Mouse (Mus musculus) embryonic facial prominence, embryonic 15.5 days (tissue): ENCODE data around the gene Atxn7l1. TPM values are rescaled to one million over a fixed set of nuclear protein-coding genes. Genes with fewer than 3 reads are reported as not detected.

Experiments
- ATAC-seq: fragments of 200-750 bp; cut with Nextera tagmentation; 2 replicates; pipeline ENCODE4 v1.8.0; 2017; ENCODE audit warnings: low read depth, moderate TSS enrichment; ENCODE audit not compliant: insufficient number of reproducible peaks, low FRiP score, low TSS enrichment
- H3K27ac ChIP-seq: fragments of 300-500 bp; sonication (generic); replicated peaks from 2 replicates; pipeline ENCODE4 v1.5.1; 2015; ENCODE audit warnings: mild to moderate bottlenecking, inconsistent platforms
- H3K27me3 ChIP-seq: fragments of 300-500 bp; sonication (generic); 2 replicates; pipeline ENCODE4 v1.6.1; 2015; ENCODE audit warnings: inconsistent platforms
- H3K36me3 ChIP-seq: fragments of 300-500 bp; sonication (generic); 2 replicates; pipeline ENCODE4 v1.6.1; 2015; ENCODE audit warnings: mild to moderate bottlenecking, inconsistent platforms
- H3K4me1 ChIP-seq: fragments of 300-500 bp; sonication (generic); 2 replicates; pipeline ENCODE4 v1.6.1; 2015; ENCODE audit warnings: inconsistent platforms
- H3K4me2 ChIP-seq: fragments of 300-500 bp; sonication (generic); replicated peaks from 2 replicates; pipeline ENCODE4 v1.6.1; 2015; ENCODE audit warnings: mild to moderate bottlenecking, inconsistent platforms
- H3K4me3 ChIP-seq: fragments of 300-500 bp; sonication (generic); replicated peaks from 2 replicates; pipeline ENCODE4 v1.5.1; 2015; ENCODE audit warnings: mild to moderate bottlenecking, inconsistent platforms
- H3K9ac ChIP-seq: fragments of 300-500 bp; sonication (generic); 2 replicates; pipeline ENCODE4 v1.6.1; 2015; ENCODE audit warnings: inconsistent platforms
- H3K9me3 ChIP-seq: fragments of 300-500 bp; sonication (generic); replicated peaks from 2 replicates; pipeline ENCODE4 v1.6.1; 2016; ENCODE audit warnings: inconsistent platforms
- WGBS: fragments of 180-500 bp; shearing (Covaris S2); methylation state at CpG from one replicate; pipeline ENCODE4 v1.1.7; 2015; 5-methylcytosine and 5-hydroxymethylcytosine counted together
- polyA plus RNA-seq: library from polyadenylated mRNA; unstranded; fragments of >200 nt; fragmentation: Nextera tagmentation; extraction: Ambion mirVana; gene quantifications from 2 replicates; pipeline ENCODE4 v1.2.1, GENCODE M21; 2015

Atxn7l1 gene
- polyA plus RNA-seq, 1 experiment from 2014 or later: 14.9 TPM

GRCm38 (mm10) chr12:33170822-33171221, 23.3 kb downstream of the Atxn7l1 start:
- H3K4me2 ChIP-seq: no peak overlapping the region
- H3K27me3 ChIP-seq: no peaks in the 10 kb centered on the region
- H3K9ac ChIP-seq: no peak overlapping the region
- 71% methylated on average over 7 of the region's 7 CpGs for WGBS
- no peak overlapping the region for H3K27ac ChIP-seq
- no peak for ATAC-seq
- H3K36me3 ChIP-seq: no peaks in the 10 kb centered on the region
- H3K9me3 ChIP-seq: no peaks in the 10 kb centered on the region
- no peak overlapping the region for H3K4me3 ChIP-seq
- H3K4me1 ChIP-seq: peaks cover 12% of the 10 kb centered on the region

GRCm38 (mm10) chr12:33172926-33173325, 25.4 kb downstream of the Atxn7l1 start:
- Histone ChIP-seq H3K9ac (no peak overlapping the region), H3K4me2 (no peak overlapping the region), H3K9me3 (no peaks in the 10 kb centered on the region), H3K27me3 (no peaks in the 10 kb centered on the region), H3K4me3 (no peak overlapping the region), H3K36me3 (no peaks in the 10 kb centered on the region), H3K4me1 (peaks cover 21% of the 10 kb centered on the region), H3K27ac (no peak overlapping the region)
- 71% methylated on average over 9 of the region's 9 CpGs for WGBS
- no peak for ATAC-seq

- Histone ChIP-seq H3K27ac (no peak overlapping the region), H3K4me2 (no peak overlapping the region), H3K9me3 (no peaks in the 10 kb centered on the region), H3K4me1 (peaks cover 21% of the 10 kb centered on the region), H3K27me3 (no peaks in the 10 kb centered on the region), H3K36me3 (no peaks in the 10 kb centered on the region), H3K9ac (no peak overlapping the region), H3K4me3 (no peak overlapping the region)
- 73% methylated on average over 8 of the region's 8 CpGs for WGBS
- ATAC-seq: no peak
These were observed 26.2 kb downstream of the Atxn7l1 start for GRCm38 (mm10) chr12:33173720-33174141.

GRCm38 (mm10) chr12:33174171-33174570, 26.7 kb downstream of the Atxn7l1 start:
- no peak for ATAC-seq
- no peaks in the 10 kb centered on the region for H3K27me3 ChIP-seq
- no peak overlapping the region for H3K4me2 ChIP-seq
- WGBS: 65% methylated on average over 7 of the region's 7 CpGs
- H3K9me3 ChIP-seq: no peaks in the 10 kb centered on the region
- H3K4me3 ChIP-seq: no peak overlapping the region
- peaks cover 21% of the 10 kb centered on the region for H3K4me1 ChIP-seq
- no peak overlapping the region for H3K9ac ChIP-seq
- no peak overlapping the region for H3K27ac ChIP-seq
- no peaks in the 10 kb centered on the region for H3K36me3 ChIP-seq

- no peak for ATAC-seq
- no peak overlapping the region for H3K9ac ChIP-seq
- no peaks in the 10 kb centered on the region for H3K27me3 ChIP-seq
These were observed 27.3 kb downstream of the Atxn7l1 start for GRCm38 (mm10) chr12:33174675-33175357.

GRCm38 (mm10) chr12:33175621-33176554, 28.4 kb downstream of the Atxn7l1 start:
- H3K4me1 ChIP-seq: peaks cover 21% of the 10 kb centered on the region
- H3K27ac ChIP-seq: peak overlapping the region; percentile 34; the same call in 1 of the 2 replicates
- H3K4me3 ChIP-seq: peak overlapping the region; percentile 25
- H3K27me3 ChIP-seq: no peaks in the 10 kb centered on the region
- peak; percentile 63; the same call in 1 of the 2 replicates for ATAC-seq
- no peaks in the 10 kb centered on the region for H3K9me3 ChIP-seq
- WGBS: 12% methylated on average over 25 of the region's 25 CpGs
- H3K36me3 ChIP-seq: no peaks in the 10 kb centered on the region
- no peak overlapping the region for H3K9ac ChIP-seq
- H3K4me2 ChIP-seq: peak overlapping the region; percentile 48

More at GRCm38 (mm10) chr12:33174675-33175357, 27.3 kb downstream of the Atxn7l1 start:
- Histone ChIP-seq H3K36me3 (no peaks in the 10 kb centered on the region), H3K27ac (no peak overlapping the region), H3K4me3 (no peak overlapping the region), H3K9me3 (no peaks in the 10 kb centered on the region), H3K4me1 (peaks cover 21% of the 10 kb centered on the region), H3K4me2 (no peak overlapping the region)
- WGBS: 64% methylated on average over 10 of the region's 10 CpGs

- WGBS: 55% methylated on average over 5 of the region's 5 CpGs
- Histone ChIP-seq H3K27ac (no peak overlapping the region), H3K4me2 (peak overlapping the region; percentile 48), H3K4me1 (peaks cover 22% of the 10 kb centered on the region), H3K9me3 (no peaks in the 10 kb centered on the region), H3K4me3 (no peak overlapping the region), H3K27me3 (no peaks in the 10 kb centered on the region), H3K36me3 (no peaks in the 10 kb centered on the region), H3K9ac (no peak overlapping the region)
- no peak for ATAC-seq
These were observed 29.0 kb downstream of the Atxn7l1 start for GRCm38 (mm10) chr12:33176555-33176900.

GRCm38 (mm10) chr12:33180421-33180820, 32.9 kb downstream of the Atxn7l1 start:
- no peak for ATAC-seq
- H3K9ac ChIP-seq: no peak overlapping the region
- no peak overlapping the region for H3K4me2 ChIP-seq
- WGBS: 69% methylated on average over 2 of the region's 2 CpGs
- H3K27me3 ChIP-seq: no peaks in the 10 kb centered on the region
- no peak overlapping the region for H3K27ac ChIP-seq
- H3K4me1 ChIP-seq: peaks cover 22% of the 10 kb centered on the region
- H3K9me3 ChIP-seq: no peaks in the 10 kb centered on the region
- no peak overlapping the region for H3K4me3 ChIP-seq
- H3K36me3 ChIP-seq: no peaks in the 10 kb centered on the region

GRCm38 (mm10) chr12:33181875-33182274, 34.4 kb downstream of the Atxn7l1 start:
- Histone ChIP-seq H3K4me3 (no peak overlapping the region), H3K9ac (no peak overlapping the region), H3K27ac (no peak overlapping the region), H3K4me2 (no peak overlapping the region), H3K27me3 (no peaks in the 10 kb centered on the region), H3K9me3 (no peaks in the 10 kb centered on the region), H3K36me3 (no peaks in the 10 kb centered on the region), H3K4me1 (peaks cover 10% of the 10 kb centered on the region; the same call in 1 of the 2 replicates)
- 74% methylated on average over 4 of the region's 4 CpGs for WGBS
- ATAC-seq: no peak

- H3K27me3 ChIP-seq: no peaks in the 10 kb centered on the region
- H3K9ac ChIP-seq: no peak overlapping the region
- no peak for ATAC-seq
- WGBS: 74% methylated on average over 11 of the region's 11 CpGs
- no peak overlapping the region for H3K27ac ChIP-seq
- peaks cover 10% of the 10 kb centered on the region; the same call in 1 of the 2 replicates for H3K4me1 ChIP-seq
- no peaks in the 10 kb centered on the region for H3K9me3 ChIP-seq
- no peak overlapping the region for H3K4me2 ChIP-seq
- H3K36me3 ChIP-seq: no peaks in the 10 kb centered on the region
- no peak overlapping the region for H3K4me3 ChIP-seq
These were observed 35.1 kb downstream of the Atxn7l1 start for GRCm38 (mm10) chr12:33182428-33183137.

- Histone ChIP-seq H3K9ac (no peak overlapping the region), H3K4me3 (no peak overlapping the region), H3K9me3 (no peaks in the 10 kb centered on the region), H3K4me2 (no peak overlapping the region), H3K27ac (no peak overlapping the region), H3K36me3 (no peaks in the 10 kb centered on the region), H3K27me3 (no peaks in the 10 kb centered on the region), H3K4me1 (peaks cover 10% of the 10 kb centered on the region; the same call in 1 of the 2 replicates)
- 68% methylated on average over 4 of the region's 4 CpGs for WGBS
- no peak for ATAC-seq
These were observed 35.7 kb downstream of the Atxn7l1 start for GRCm38 (mm10) chr12:33183138-33183627.
